Mouse (Mus musculus): ENCODE data around the gene Rasl10b. TPM values are rescaled to one million over a fixed set of nuclear protein-coding genes. Genes with fewer than 3 reads are reported as not detected.
A peak's percentile ranks its signal among the peaks of the same experiment; 100 is the strongest.

Rasl10b gene
- polyA plus RNA-seq, 1 experiment: 0.17 TPM

GRCm38 (mm10) chr11:83457257-83457656, 48.3 kb downstream of the Rasl10b start:
- H3K4me1 ChIP-seq: peaks cover 37% of the 10 kb centered on the region
- no peak overlapping the region for H3K4me3 ChIP-seq (replicated peaks)
- TF ChIP-seq FLI1 (IDR thresholded peaks at IDR 0.05; ENCODE audit: low read length): no peak
- TF ChIP-seq GATA1 (IDR thresholded peaks at IDR 0.05; ENCODE audit: borderline replicate concordance, low read length): no peak
- peaks cover 67% of the 10 kb centered on the region for H3K27me3 ChIP-seq (replicated peaks)
- H3K9me3 ChIP-seq: no peaks in the 10 kb centered on the region
- no peaks in the 10 kb centered on the region for H3K36me3 ChIP-seq (replicated peaks; ENCODE audit: low read length)

- H3K36me3 ChIP-seq (replicated peaks; ENCODE audit: low read length): no peaks in the 10 kb centered on the region
- H3K4me1 ChIP-seq: peaks cover 45% of the 10 kb centered on the region
- peaks cover 69% of the 10 kb centered on the region for H3K27me3 ChIP-seq (replicated peaks)
- TF ChIP-seq GATA1 (IDR thresholded peaks at IDR 0.05; ENCODE audit: borderline replicate concordance, low read length) (no peak), FLI1 (IDR thresholded peaks at IDR 0.05; ENCODE audit: low read length) (no peak)
- no peak overlapping the region for H3K4me3 ChIP-seq (replicated peaks)
- H3K9me3 ChIP-seq: no peaks in the 10 kb centered on the region
Measured at GRCm38 (mm10) chr11:83457912-83458601, 49.1 kb downstream of the Rasl10b start.

GRCm38 (mm10) chr11:83461462-83462027, 52.6 kb downstream of the Rasl10b start:
- TF ChIP-seq FLI1 (IDR thresholded peaks at IDR 0.05; ENCODE audit: low read length) (no peak), GATA1 (IDR thresholded peaks at IDR 0.05; ENCODE audit: borderline replicate concordance, low read length) (no peak)

GRCm38 (mm10) chr11:83462711-83463244, 53.8 kb downstream of the Rasl10b start, which contains the start of gene Mmp28:
TSS of gene Mmp28 (minus strand) at chr11:83463071.
- peak within 1 kb of the TSS; percentile 95 for H3K4me3 ChIP-seq (replicated peaks)
- no peaks in the 10 kb centered on the region for H3K36me3 ChIP-seq (replicated peaks; ENCODE audit: low read length)
- H3K9me3 ChIP-seq: 0 out of 2 replicates have a peak, but pooled peaks cover 5% of the 10 kb centered on the region
- H3K27me3 ChIP-seq (replicated peaks): peaks cover 82% of the 10 kb centered on the region
- peaks cover 34% of the 10 kb centered on the region for H3K4me1 ChIP-seq
- TF ChIP-seq GATA1 (IDR thresholded peaks at IDR 0.05; ENCODE audit: borderline replicate concordance, low read length): no peak
- no peak for TF ChIP-seq FLI1 (IDR thresholded peaks at IDR 0.05; ENCODE audit: low read length)

More at GRCm38 (mm10) chr11:83461462-83462027, 52.6 kb downstream of the Rasl10b start:
- H3K4me1 ChIP-seq: peaks cover 27% of the 10 kb centered on the region
- H3K27me3 ChIP-seq (replicated peaks): peaks cover 87% of the 10 kb centered on the region
- H3K36me3 ChIP-seq (replicated peaks; ENCODE audit: low read length): no peaks in the 10 kb centered on the region
- no peaks in the 10 kb centered on the region for H3K9me3 ChIP-seq
- H3K4me3 ChIP-seq (replicated peaks): no peak overlapping the region

- no peak for TF ChIP-seq GATA1 (IDR thresholded peaks at IDR 0.05; ENCODE audit: borderline replicate concordance, low read length)
- no peak for TF ChIP-seq FLI1 (IDR thresholded peaks at IDR 0.05; ENCODE audit: low read length)
- Histone ChIP-seq H3K4me1 (peaks cover 34% of the 10 kb centered on the region), H3K36me3 (replicated peaks; ENCODE audit: low read length) (peaks cover 3% of the 10 kb centered on the region), H3K4me3 (replicated peaks) (no peak overlapping the region), H3K9me3 (peaks cover 19% of the 10 kb centered on the region), H3K27me3 (replicated peaks) (peaks cover 70% of the 10 kb centered on the region)
Measured at GRCm38 (mm10) chr11:83465976-83466375, 57.0 kb downstream of the Rasl10b start.

GRCm38 (mm10) chr11:83467120-83467652, 58.2 kb downstream of the Rasl10b start:
- TF ChIP-seq GATA1 (IDR thresholded peaks at IDR 0.05; ENCODE audit: borderline replicate concordance, low read length): no peak
- TF ChIP-seq FLI1 (IDR thresholded peaks at IDR 0.05; ENCODE audit: low read length): no peak
- peaks cover 3% of the 10 kb centered on the region for H3K36me3 ChIP-seq (replicated peaks; ENCODE audit: low read length)
- peaks cover 37% of the 10 kb centered on the region for H3K4me1 ChIP-seq
- H3K27me3 ChIP-seq (replicated peaks): peaks cover 60% of the 10 kb centered on the region
- H3K9me3 ChIP-seq: peaks cover 19% of the 10 kb centered on the region
- peak overlapping the region; percentile 4 for H3K4me3 ChIP-seq (replicated peaks)

GRCm38 (mm10) chr11:83468765-83469164, 59.8 kb downstream of the Rasl10b start:
- peaks cover 19% of the 10 kb centered on the region for H3K9me3 ChIP-seq
- no peak overlapping the region for H3K4me3 ChIP-seq (replicated peaks)
- peaks cover 44% of the 10 kb centered on the region for H3K27me3 ChIP-seq (replicated peaks)

More at GRCm38 (mm10) chr11:83468765-83469164, 59.8 kb downstream of the Rasl10b start:
- no peak for TF ChIP-seq FLI1 (IDR thresholded peaks at IDR 0.05; ENCODE audit: low read length)
- TF ChIP-seq GATA1 (IDR thresholded peaks at IDR 0.05; ENCODE audit: borderline replicate concordance, low read length): no peak
- peaks cover 3% of the 10 kb centered on the region for H3K36me3 ChIP-seq (replicated peaks; ENCODE audit: low read length)
- H3K4me1 ChIP-seq: peaks cover 26% of the 10 kb centered on the region

Other genes starting within 250 kb of the Rasl10b start
- 0.03 TPM in 1 of 2 replicates, not detected in the other for gene Slfn4, start 234.0 kb upstream of the Rasl10b start, polyA plus RNA-seq (2012; ENCODE audit: insufficient read depth, low replicate concordance)
- gene Slfn3, start 217.8 kb upstream of the Rasl10b start, polyA plus RNA-seq (2012; ENCODE audit: insufficient read depth, low replicate concordance): 0.07 TPM in 1 of 2 replicates, not detected in the other
- gene Slfn14, start 122.4 kb upstream of the Rasl10b start, polyA plus RNA-seq (2012; ENCODE audit: insufficient read depth, low replicate concordance): 1.4 TPM in 1 of 2 replicates, not detected in the other
- 3.7 and 13.6 TPM in 2 replicates for gene Ap2b1, start 110.1 kb upstream of the Rasl10b start, polyA plus RNA-seq (2012; ENCODE audit: insufficient read depth, low replicate concordance)
- 2.2 and 9.8 TPM in 2 replicates for gene Pex12, start 106.6 kb upstream of the Rasl10b start, polyA plus RNA-seq (2012; ENCODE audit: insufficient read depth, low replicate concordance)
- gene Gas2l2, start 20.3 kb downstream of the Rasl10b start, polyA plus RNA-seq (2012; ENCODE audit: insufficient read depth, low replicate concordance): not detected in 2 replicates
- 2.3 TPM in 1 of 2 replicates, not detected in the other for gene 1700020L24Rik, start 28.5 kb downstream of the Rasl10b start, polyA plus RNA-seq (2012; ENCODE audit: insufficient read depth, low replicate concordance)
- 1.3 TPM in 1 of 2 replicates, not detected in the other for gene Mmp28, start 53.9 kb downstream of the Rasl10b start, polyA plus RNA-seq (2012; ENCODE audit: insufficient read depth, low replicate concordance)
- gene Taf15, start 63.9 kb downstream of the Rasl10b start, polyA plus RNA-seq (2012; ENCODE audit: insufficient read depth, low replicate concordance): 8.7 and 97.3 TPM in 2 replicates
- gene Heatr9, start 113.0 kb downstream of the Rasl10b start, polyA plus RNA-seq (2012; ENCODE audit: insufficient read depth, low replicate concordance): not detected in 2 replicates
- gene Ccl5, start 121.4 kb downstream of the Rasl10b start, polyA plus RNA-seq (2012; ENCODE audit: insufficient read depth, low replicate concordance): 10.7 TPM in 1 of 2 replicates, not detected in the other
- 2.4 TPM in 1 of 2 replicates, not detected in the other for gene Ccl9, start 169.5 kb downstream of the Rasl10b start, polyA plus RNA-seq (2012; ENCODE audit: insufficient read depth, low replicate concordance)
- 26.0 TPM in 1 of 2 replicates, not detected in the other for gene Ccl6, start 183.9 kb downstream of the Rasl10b start, polyA plus RNA-seq (2012; ENCODE audit: insufficient read depth, low replicate concordance)
- not detected in 2 replicates for gene Rpl9-ps1, start 236.5 kb downstream of the Rasl10b start, polyA plus RNA-seq (2012; ENCODE audit: insufficient read depth, low replicate concordance)
- gene Ccl3, start 240.2 kb downstream of the Rasl10b start, polyA plus RNA-seq (2012; ENCODE audit: insufficient read depth, low replicate concordance): 7.9 TPM in 1 of 2 replicates, not detected in the other